Mouse (Mus musculus) CH12.LX (cell line): ENCODE measurements around the gene 8030411F24Rik. TPM values are rescaled to one million over a fixed set of nuclear protein-coding genes. Genes with fewer than 3 reads are reported as not detected.

Experiments used
- DNase-seq: peaks from one replicate; pipeline ENCODE4 v3.0.0-alpha.2; 2013; ENCODE audit errors: extremely low read depth
- H3K27ac ChIP-seq: 2 replicates; pipeline ENCODE4 v1.5.1; 2012; ENCODE audit warnings: low read depth, mild to moderate bottlenecking, control low read depth, moderate library complexity; ENCODE audit not compliant: insufficient read depth
- H3K27me3 ChIP-seq: replicated peaks from 2 replicates; pipeline ENCODE3; 2012; ENCODE audit warnings: inconsistent platforms
- H3K36me3 ChIP-seq, 2 experiments: replicated peaks in 1 of 2; 2 replicates each; pipeline versions ENCODE3 to v1.6.1; 2012; ENCODE audit warnings: inconsistent platforms in 1 of 2, low read length in 1 of 2, mild to moderate bottlenecking in 1 of 2, mixed read lengths in 1 of 2, moderate library complexity in 1 of 2; ENCODE audit not compliant: control insufficient read depth in 1 of 2, insufficient read depth in 1 of 2
- H3K4me1 ChIP-seq, 2 experiments: 2 replicates each; pipeline ENCODE4 v1.6.1; 2012; ENCODE audit warnings: inconsistent platforms in 1 of 2, moderate library complexity in 1 of 2; ENCODE audit not compliant: insufficient read depth in 2 of 2, control insufficient read depth in 1 of 2
- H3K4me2 ChIP-seq: 2 replicates; pipeline ENCODE4 v1.6.1; 2012; ENCODE audit warnings: low read depth, mild to moderate bottlenecking, control low read depth; ENCODE audit not compliant: poor library complexity, insufficient read depth, severe bottlenecking
- H3K4me3 ChIP-seq, 3 experiments: fragments of 150-350 bp in 1 of 3; sonication (generic) in 1 of 3; replicated peaks in 1 of 3; 2 replicates each; pipeline versions ENCODE3 to v1.5.1; 2011 to 2012; ENCODE audit warnings: low read depth in 2 of 3, low read length in 2 of 3, mild to moderate bottlenecking in 2 of 3, moderate library complexity in 2 of 3, control low read depth in 1 of 3, improper control_type of control experiment in 1 of 3, inconsistent platforms in 1 of 3, mixed read lengths in 1 of 3; ENCODE audit not compliant: poor library complexity in 1 of 3
- H3K79me2 ChIP-seq: replicated peaks from 2 replicates; pipeline ENCODE4 v1.6.1; 2012; ENCODE audit warnings: mild to moderate bottlenecking, moderate library complexity; ENCODE audit not compliant: control insufficient read depth, poor library complexity, insufficient read depth, severe bottlenecking; ENCODE audit errors: extremely low read depth
- H3K9ac ChIP-seq: 2 replicates; pipeline ENCODE4 v1.6.1; 2012; ENCODE audit warnings: low read depth, mild to moderate bottlenecking, control low read depth, moderate library complexity; ENCODE audit not compliant: insufficient read depth
- H3K9me3 ChIP-seq: replicated peaks from 2 replicates; pipeline ENCODE3; 2012; ENCODE audit warnings: low read length, inconsistent platforms, mixed read lengths
- BHLHE40 ChIP-seq: IDR thresholded peaks from 2 replicates; pipeline ENCODE4 v1.6.1; 2011; ENCODE audit warnings: mild to moderate bottlenecking, low read depth, low read length, improper control_type of control experiment
- CHD2 ChIP-seq: IDR thresholded peaks from 2 replicates; pipeline ENCODE4 v1.6.1; 2011; ENCODE audit warnings: low read length, improper control_type of control experiment
- E2F4 ChIP-seq: IDR thresholded peaks from 2 replicates; pipeline ENCODE4 v1.6.1; 2011; ENCODE audit warnings: low read depth, low read length, improper control_type of control experiment; ENCODE audit not compliant: insufficient replicate concordance
- ELF1 ChIP-seq: IDR thresholded peaks from 2 replicates; pipeline ENCODE4 v1.6.1; 2014; ENCODE audit warnings: low read depth, mild to moderate bottlenecking, inconsistent platforms, low read length, improper control_type of control experiment
- EP300 ChIP-seq: IDR thresholded peaks from 2 replicates; pipeline ENCODE4 v1.6.1; 2011; ENCODE audit warnings: low read length, improper control_type of control experiment
- ETS1 ChIP-seq: conservative IDR thresholded peaks from 2 replicates; pipeline ENCODE4 v1.6.1; 2012; ENCODE audit warnings: low read depth, mild to moderate bottlenecking, inconsistent platforms, low read length, improper control_type of control experiment, moderate library complexity
- GABPA ChIP-seq: IDR thresholded peaks from 2 replicates; pipeline ENCODE4 v1.6.1; 2012; ENCODE audit warnings: low read depth, low read length, improper control_type of control experiment, inconsistent platforms; ENCODE audit not compliant: insufficient replicate concordance
- HCFC1 ChIP-seq: IDR thresholded peaks from 2 replicates; pipeline ENCODE4 v1.6.1; 2012; ENCODE audit warnings: low read depth, mild to moderate bottlenecking, inconsistent platforms, low read length, improper control_type of control experiment
- IRF4 ChIP-seq: IDR thresholded peaks from 2 replicates; pipeline ENCODE4 v1.6.1; 2014; ENCODE audit warnings: low read depth, mild to moderate bottlenecking, inconsistent platforms, low read length, improper control_type of control experiment
- JUN ChIP-seq: IDR thresholded peaks from 2 replicates; pipeline ENCODE4 v1.6.1; 2011; ENCODE audit warnings: low read depth, mild to moderate bottlenecking, low read length, improper control_type of control experiment, moderate library complexity; ENCODE audit not compliant: insufficient read depth
- JUND ChIP-seq: conservative IDR thresholded peaks from 2 replicates; pipeline ENCODE4 v1.6.1; 2011; ENCODE audit warnings: low read depth, low read length, improper control_type of control experiment
- KAT2A ChIP-seq: IDR thresholded peaks from 2 replicates; pipeline ENCODE4 v1.6.1; 2012; ENCODE audit warnings: low read length, improper control_type of control experiment, inconsistent platforms; ENCODE audit not compliant: insufficient replicate concordance
- MAFK ChIP-seq: IDR thresholded peaks from 2 replicates; pipeline ENCODE4 v1.6.1; 2011; ENCODE audit warnings: low read length, improper control_type of control experiment; ENCODE audit not compliant: insufficient replicate concordance
- MAX ChIP-seq: IDR thresholded peaks from 2 replicates; pipeline ENCODE4 v1.6.1; 2011; ENCODE audit warnings: low read length, improper control_type of control experiment
- MEF2A ChIP-seq: IDR thresholded peaks from 2 replicates; pipeline ENCODE4 v1.6.1; 2014; ENCODE audit warnings: low read depth, mild to moderate bottlenecking, inconsistent platforms, low read length, improper control_type of control experiment, borderline replicate concordance
- MYC ChIP-seq: IDR thresholded peaks from 2 replicates; pipeline ENCODE4 v1.6.1; 2011; ENCODE audit warnings: low read depth, mild to moderate bottlenecking, improper control_type of control experiment, low read length
- PAX5 ChIP-seq: IDR thresholded peaks from 2 replicates; pipeline ENCODE4 v1.6.1; 2012; ENCODE audit warnings: low read length, inconsistent platforms, mixed read lengths
- POLR2A ChIP-seq: IDR thresholded peaks from 2 replicates; pipeline ENCODE4 v1.6.1; 2011; ENCODE audit warnings: low read depth, mild to moderate bottlenecking, improper control_type of control experiment, low read length
- POLR2AphosphoS2 ChIP-seq: IDR thresholded peaks from 2 replicates; pipeline ENCODE4 v1.6.1; 2011; ENCODE audit warnings: low read depth, low read length, improper control_type of control experiment
- RAD21 ChIP-seq: IDR thresholded peaks from 2 replicates; pipeline ENCODE4 v1.6.1; 2011; ENCODE audit warnings: low read depth, mild to moderate bottlenecking, low read length, improper control_type of control experiment, moderate library complexity
- RCOR1 ChIP-seq: conservative IDR thresholded peaks from 2 replicates; pipeline ENCODE4 v1.6.1; 2012; ENCODE audit warnings: low read depth, mild to moderate bottlenecking, inconsistent platforms, low read length, improper control_type of control experiment
- SIN3A ChIP-seq: IDR thresholded peaks from 2 replicates; pipeline ENCODE4 v1.6.1; 2012; ENCODE audit warnings: low read length, improper control_type of control experiment, inconsistent platforms
- TBP ChIP-seq: conservative IDR thresholded peaks from 2 replicates; pipeline ENCODE4 v1.6.1; 2011; ENCODE audit warnings: low read depth, low read length, improper control_type of control experiment
- TCF12 ChIP-seq: IDR thresholded peaks from 2 replicates; pipeline ENCODE4 v1.6.1; 2014; ENCODE audit warnings: low read depth, mild to moderate bottlenecking, inconsistent platforms, low read length, improper control_type of control experiment
- USF1 ChIP-seq: IDR thresholded peaks from 2 replicates; pipeline ENCODE4 v1.6.1; 2014; ENCODE audit warnings: low read depth, mild to moderate bottlenecking, inconsistent platforms, low read length, improper control_type of control experiment
- USF2 ChIP-seq: conservative IDR thresholded peaks from 2 replicates; pipeline ENCODE4 v1.6.1; 2011; ENCODE audit warnings: low read depth, low read length, improper control_type of control experiment
- ZC3H11A ChIP-seq: IDR thresholded peaks from 2 replicates; pipeline ENCODE4 v1.6.1; 2012; ENCODE audit warnings: low read depth, mild to moderate bottlenecking, inconsistent platforms, low read length, improper control_type of control experiment
- ZKSCAN1 ChIP-seq: IDR thresholded peaks from 2 replicates; pipeline ENCODE4 v1.6.1; 2012; ENCODE audit warnings: low read depth, inconsistent platforms, low read length, improper control_type of control experiment, borderline replicate concordance
- dilution Hi-C: fragments of 300-500 bp; cut with MboI; formaldehyde crosslinking; loops from 2 replicates; pipeline ENCODE4 v1.14.3; 2020; ENCODE audit warnings: low sequenced_read_pairs; ENCODE audit not compliant: extremely low pct_unique_long_range_greater_than_20kb, extremely low pct_ligation_motif_present
- in situ Hi-C: fragments of 300-500 bp; cut with MboI; formaldehyde crosslinking; loops from 3 replicates; pipeline ENCODE4 v1.14.3; 2019; ENCODE audit warnings: low sequenced_read_pairs, low pct_ligation_motif_present, low pct_unique_long_range_greater_than_20kb, mixed read lengths
- polyA plus RNA-seq: library from polyadenylated mRNA; unstranded; fragments of >175 nt; gene quantifications from 2 replicates; pipeline ENCODE4 v1.2.1, GENCODE M21; 2012; ENCODE audit warnings: low read depth; ENCODE audit not compliant: insufficient read length
- total RNA-seq, 2 experiments: library from RNA; depleted of rRNA; stranded (reverse); fragments of 300-350 nt in 1 of 2; fragments of >200 nt in 1 of 2; gene quantifications; 2 replicates each; pipeline ENCODE4 v1.2.3; 2012 to 2014

8030411F24Rik gene
- total and polyA plus RNA-seq, 3 experiments: not detected

DNA sequence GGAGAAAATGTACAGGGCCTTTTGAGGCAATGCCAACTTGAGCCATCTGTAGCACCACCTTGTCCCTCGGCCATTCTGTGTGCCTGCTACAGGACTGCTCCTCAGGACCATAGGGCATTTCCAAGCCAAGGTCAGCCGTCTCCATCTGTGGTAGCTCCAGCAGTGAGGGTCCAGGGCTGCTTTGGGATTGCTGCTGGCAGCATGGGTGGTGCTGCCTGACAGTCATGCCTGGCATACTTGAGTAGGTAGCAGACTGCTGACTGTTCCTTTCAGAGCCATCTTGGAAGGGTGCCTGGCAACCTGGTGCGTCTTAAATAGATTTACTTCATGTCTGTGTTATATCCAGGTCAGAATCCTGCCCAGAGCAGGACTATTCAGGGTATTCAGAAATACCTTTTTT lies 38.8 kb upstream of the 8030411F24Rik start:
- in situ Hi-C loops: no loop called here

GRCm38 (mm10) chr2:148743846-148744407 lies 37.9 kb upstream of the 8030411F24Rik start:
- in situ Hi-C loops: no loop called here
- DNase-seq: no peak
- dilution Hi-C loops: no loop called here
- Histone ChIP-seq H3K4me2 (no peak overlapping the region), H3K79me2 (no peaks in the 10 kb centered on the region), H3K4me3 (no peak overlapping the region), H3K9ac (no peak overlapping the region), H3K27ac (no peak overlapping the region), H3K9me3 (peaks cover 8% of the 10 kb centered on the region), H3K4me1 (no peaks in the 10 kb centered on the region), H3K36me3 (no peaks in the 10 kb centered on the region), H3K27me3 (peaks cover 16% of the 10 kb centered on the region)
- TF ChIP-seq USF1: no peak
- TF ChIP-seq SIN3A: no peak
- no peak for TF ChIP-seq POLR2A
- no peak for TF ChIP-seq IRF4
- TF ChIP-seq ETS1: no peak
- no peak for TF ChIP-seq MYC
- no peak for TF ChIP-seq MAX
- no peak for TF ChIP-seq TBP
- TF ChIP-seq POLR2AphosphoS2: no peak
- no peak for TF ChIP-seq USF2
- TF ChIP-seq JUND: no peak
- no peak for TF ChIP-seq E2F4
- TF ChIP-seq PAX5: no peak
- no peak for TF ChIP-seq HCFC1
- TF ChIP-seq CHD2: no peak
- TF ChIP-seq RAD21: no peak
- no peak for TF ChIP-seq ZC3H11A
- no peak for TF ChIP-seq JUN
- TF ChIP-seq TCF12: no peak

More for the DNA sequence above, 38.8 kb upstream of the 8030411F24Rik start:
- no peaks in the 10 kb centered on the region for H3K36me3 ChIP-seq
- H3K9ac ChIP-seq: no peak overlapping the region
- no peaks in the 10 kb centered on the region for H3K4me1 ChIP-seq
- H3K9me3 ChIP-seq: peaks cover 8% of the 10 kb centered on the region
- DNase-seq: no peak
- H3K4me3 ChIP-seq: no peak overlapping the region
- no peak overlapping the region for H3K27ac ChIP-seq
- TF ChIP-seq ELF1 (no peak), SIN3A (no peak), GABPA (no peak), ZKSCAN1 (no peak), TBP (no peak), RCOR1 (no peak), BHLHE40 (no peak), POLR2A (no peak), KAT2A (no peak), MEF2A (no peak), EP300 (no peak), MAFK (no peak), USF1 (no peak)
- TF ChIP-seq, all 38 proteins: peak for 0
- dilution Hi-C loops: no loop called here
- H3K27me3 ChIP-seq: peaks cover 14% of the 10 kb centered on the region
- H3K4me2 ChIP-seq: no peak overlapping the region
- no peaks in the 10 kb centered on the region for H3K79me2 ChIP-seq
